Mouse (Mus musculus) liver, embryonic 14.5 days (tissue): ENCODE data around the gene Peli3. TPM values are rescaled to one million over a fixed set of nuclear protein-coding genes. Genes with fewer than 3 reads are reported as not detected.
A peak's percentile ranks its signal among the peaks of the same experiment; 100 is the strongest.

Experiments
- ATAC-seq: fragments of 200-750 bp; cut with Nextera tagmentation; 2 replicates; pipeline ENCODE4 v1.8.0; 2017; ENCODE audit warnings: moderate number of reproducible peaks, mild to moderate bottlenecking, moderate library complexity; ENCODE audit not compliant: insufficient read depth
- DNase-seq, 3 experiments: peaks; one replicate each; pipeline ENCODE4 v3.0.0-alpha.2; 2012 to 2013; ENCODE audit warnings: low read depth in 3 of 3, low spot score in 3 of 3
- H3K27ac ChIP-seq: fragments of 300-500 bp; sonication (generic); 2 replicates; pipeline ENCODE4 v1.5.1; 2014; ENCODE audit warnings: moderate library complexity, mild to moderate bottlenecking, control low read depth, inconsistent platforms
- H3K27me3 ChIP-seq: fragments of 300-500 bp; sonication (generic); 2 replicates; pipeline ENCODE4 v1.6.1; 2014; ENCODE audit warnings: mild to moderate bottlenecking, low read length, moderate library complexity; ENCODE audit not compliant: control insufficient read depth, insufficient read depth
- H3K36me3 ChIP-seq: fragments of 300-500 bp; sonication (generic); replicated peaks from 2 replicates; pipeline ENCODE4 v1.6.1; 2014; ENCODE audit warnings: low read depth; ENCODE audit not compliant: control insufficient read depth, insufficient read depth
- H3K4me1 ChIP-seq, 2 experiments: fragments of 200-500 bp in 1 of 2; fragments of 300-500 bp in 1 of 2; sonication (generic) in 1 of 2; replicated peaks; 2 replicates each; pipeline ENCODE4 v1.6.1; 2012 to 2014; ENCODE audit warnings: antibody characterized with exemption in 1 of 2, inconsistent platforms in 1 of 2, low read length in 1 of 2; ENCODE audit not compliant: control insufficient read depth in 2 of 2, insufficient read depth in 2 of 2
- H3K4me2 ChIP-seq: fragments of 300-500 bp; sonication (generic); 2 replicates; pipeline ENCODE4 v1.6.1; 2014; ENCODE audit warnings: low read depth, mild to moderate bottlenecking, control low read depth, moderate library complexity
- H3K4me3 ChIP-seq, 2 experiments: fragments of 200-500 bp in 1 of 2; fragments of 300-500 bp in 1 of 2; sonication (generic) in 1 of 2; 2 replicates each; pipeline ENCODE4 v1.5.1; 2012 to 2014; ENCODE audit warnings: low read depth in 2 of 2, low read length in 2 of 2, mild to moderate bottlenecking in 2 of 2, control low read depth in 1 of 2, inconsistent platforms in 1 of 2, moderate library complexity in 1 of 2; ENCODE audit not compliant: insufficient read depth in 1 of 2
- H3K9ac ChIP-seq: fragments of 300-500 bp; sonication (generic); replicated peaks from 2 replicates; pipeline ENCODE4 v1.6.1; 2014; ENCODE audit warnings: mild to moderate bottlenecking, control low read depth, moderate library complexity
- H3K9me3 ChIP-seq: fragments of 300-500 bp; sonication (generic); 2 replicates; pipeline ENCODE4 v1.6.1; 2016; ENCODE audit warnings: low read length, mixed read lengths; ENCODE audit not compliant: control insufficient read depth
- CTCF ChIP-seq: IDR thresholded peaks from 2 replicates; pipeline ENCODE4 v1.5.1; 2016; ENCODE audit warnings: antibody characterized with exemption, low read depth, control low read depth
- EP300 ChIP-seq: IDR thresholded peaks from 2 replicates; pipeline ENCODE4 v1.6.1; 2016; ENCODE audit warnings: antibody characterized with exemption, low read depth
- WGBS: fragments of 180-500 bp; shearing (Covaris S2); extraction: QIAGEN DNeasy Blood & Tissue Kit; methylation state at CpG from one replicate; pipeline ENCODE4 v1.1.7; 2014; ENCODE audit not compliant: insufficient replicate concordance; 5-methylcytosine and 5-hydroxymethylcytosine counted together
- polyA plus RNA-seq, 2 experiments: library from polyadenylated mRNA; depleted of rRNA in 1 of 2; stranded (reverse) in 1 of 2; unstranded in 1 of 2; fragments of >200 nt; fragmentation: Nextera tagmentation in 1 of 2; extraction: Ambion mirVana in 1 of 2; gene quantifications; 2 replicates each; pipeline versions ENCODE4 v1.2.1 to v1.2.3; 2012 to 2014

Peli3 gene
- polyA plus RNA-seq, 2 experiments, result 0.03 to 0.24 TPM

DNA sequence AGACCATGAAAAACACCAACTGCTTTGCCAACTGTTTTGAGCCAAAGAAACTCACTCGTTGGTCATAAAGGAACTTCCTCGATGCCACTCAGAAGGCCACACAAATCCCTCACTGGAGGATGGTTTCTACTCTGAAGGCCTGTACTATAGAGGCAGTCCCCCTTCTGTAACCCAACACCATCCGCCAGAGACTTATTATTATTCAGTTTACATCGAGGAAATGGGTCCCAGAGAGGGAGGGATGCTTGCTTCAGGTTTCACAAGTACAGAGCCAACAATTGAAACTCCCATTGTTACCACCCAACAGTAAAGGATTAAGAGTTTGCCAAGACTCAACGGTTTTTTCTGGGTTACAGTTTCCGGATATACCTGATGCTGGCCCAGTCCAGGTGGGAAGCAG, 2.6 kb upstream of the Peli3 start:
- H3K27ac ChIP-seq, result no peak overlapping the region
- no peaks in the 10 kb centered on the region for H3K9me3 ChIP-seq
- 37% methylated on average over 6 of the region's 6 CpGs for WGBS
- H3K4me3 ChIP-seq, result no peak overlapping the region
- H3K4me1 ChIP-seq, result no peaks in the 10 kb centered on the region
- no peak for DNase-seq
- H3K27me3 ChIP-seq, result peaks cover 25% of the 10 kb centered on the region
- TF ChIP-seq EP300 (no peak), CTCF (no peak)
- no peak for ATAC-seq
- H3K9ac ChIP-seq, result no peak overlapping the region
- no peaks in the 10 kb centered on the region for H3K36me3 ChIP-seq
- no peak overlapping the region for H3K4me2 ChIP-seq

DNA sequence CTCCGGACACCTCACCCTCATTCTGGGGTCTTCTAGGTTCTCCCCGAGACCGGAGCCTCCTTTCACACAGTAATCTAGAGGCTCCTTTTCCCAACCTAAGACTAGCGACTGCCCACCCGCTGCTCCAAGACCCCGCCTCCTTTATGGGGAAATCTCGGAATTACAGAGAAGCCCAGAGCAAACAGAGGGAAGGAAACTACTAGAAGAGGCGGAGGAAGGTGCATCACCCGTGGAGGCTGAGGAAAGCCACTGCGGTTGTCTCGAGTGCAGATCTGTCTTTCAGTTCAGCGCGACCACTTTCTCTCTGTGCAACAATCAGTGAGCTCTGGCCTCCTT, 294 bp upstream of the Peli3 start:
- no peak for ATAC-seq
- peaks cover 25% of the 10 kb centered on the region for H3K27me3 ChIP-seq
- 11% methylated on average over 13 of the region's 13 CpGs for WGBS

DNA sequence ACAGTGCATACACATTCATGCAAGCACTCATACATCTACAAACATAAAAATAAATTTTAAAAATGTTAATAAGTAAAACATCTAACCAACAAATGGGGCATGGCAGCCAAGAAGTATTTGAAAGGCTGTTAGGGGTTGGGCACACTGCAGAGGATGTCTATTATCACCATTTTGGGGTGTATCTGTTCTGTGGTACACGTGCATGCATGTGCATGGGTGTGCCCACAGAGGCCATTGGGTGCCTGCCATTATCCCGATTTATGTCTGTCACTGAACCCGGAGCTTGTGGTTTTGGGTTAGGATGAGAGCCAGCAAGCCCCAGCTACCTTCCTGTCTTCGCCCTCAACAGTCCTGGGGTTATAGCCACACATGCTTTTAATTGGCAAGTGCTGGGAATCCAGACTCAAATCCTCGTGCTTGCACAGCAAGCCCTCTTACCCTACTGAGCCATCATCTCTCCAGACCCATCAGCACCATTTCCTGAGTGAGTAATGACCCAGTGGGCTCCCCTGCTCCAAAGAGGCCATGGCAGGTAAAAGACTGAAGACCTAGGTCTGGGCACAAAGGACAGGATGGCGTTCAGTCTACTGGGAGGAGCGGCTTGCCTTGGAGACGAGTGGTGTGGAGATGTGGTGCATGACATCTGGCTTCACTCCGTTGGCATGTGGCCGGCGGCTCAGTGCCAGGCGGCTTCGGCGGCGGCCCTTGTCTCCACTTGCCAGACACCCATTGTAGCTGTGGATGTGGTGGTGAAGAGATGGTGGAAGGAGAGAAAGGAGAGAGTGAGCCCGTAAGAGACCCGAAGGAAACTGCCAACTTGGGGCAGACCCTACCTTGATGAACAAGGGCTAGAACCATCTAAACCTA, 5.2 kb downstream of the Peli3 start:
- Histone ChIP-seq H3K36me3 (no peaks in the 10 kb centered on the region), H3K4me3 (no peak overlapping the region), H3K9me3 (no peaks in the 10 kb centered on the region), H3K27ac (no peak overlapping the region), H3K4me2 (no peak overlapping the region), H3K4me1 (no peaks in the 10 kb centered on the region), H3K27me3 (peaks cover 15% of the 10 kb centered on the region), H3K9ac (no peak overlapping the region)
- DNase-seq (no peak), ATAC-seq (no peak)
- TF ChIP-seq EP300 (no peak), CTCF (no peak)
- 72% methylated on average over 17 of the region's 17 CpGs for WGBS

More for the DNA sequence above, 294 bp upstream of the Peli3 start:
- Histone ChIP-seq H3K9ac (no peak overlapping the region), H3K36me3 (no peaks in the 10 kb centered on the region), H3K9me3 (no peaks in the 10 kb centered on the region), H3K27ac (no peak overlapping the region), H3K4me1 (no peaks in the 10 kb centered on the region), H3K4me3 (peak overlapping the region; percentile 28 to 50; a peak in 3 of 4 replicates), H3K4me2 (peak overlapping the region; percentile 69)
- TF ChIP-seq EP300 (no peak), CTCF (no peak)
- DNase-seq, result no peak

DNA sequence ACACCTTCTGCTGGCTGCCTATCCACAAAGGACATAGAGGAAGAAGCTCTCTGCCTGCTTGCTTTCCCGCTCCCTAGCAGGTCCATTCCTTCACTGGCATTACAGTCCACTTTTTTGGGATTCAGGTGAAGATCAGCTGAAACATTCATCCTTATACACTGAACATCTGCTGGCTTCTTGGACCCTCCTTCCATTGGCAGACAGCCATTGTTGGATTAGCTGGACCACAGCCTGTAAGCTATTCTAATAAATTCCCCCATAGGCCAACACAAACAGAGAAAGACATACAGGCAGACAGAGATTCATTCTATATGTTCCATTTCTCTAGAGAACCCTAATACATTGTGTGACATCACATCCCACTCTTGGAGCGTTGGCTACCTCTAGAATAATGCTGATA, 6.0 kb downstream of the Peli3 start:
- Histone ChIP-seq H3K27ac (no peak overlapping the region), H3K9me3 (no peaks in the 10 kb centered on the region), H3K27me3 (peaks cover 8% of the 10 kb centered on the region), H3K9ac (no peak overlapping the region), H3K36me3 (no peaks in the 10 kb centered on the region), H3K4me3 (no peak overlapping the region), H3K4me1 (no peaks in the 10 kb centered on the region), H3K4me2 (no peak overlapping the region)
- ATAC-seq (no peak), DNase-seq (no peak)
- TF ChIP-seq CTCF, result no peak
- TF ChIP-seq EP300, result no peak
- WGBS, result 55% methylated on average over 2 of the region's 2 CpGs

DNA sequence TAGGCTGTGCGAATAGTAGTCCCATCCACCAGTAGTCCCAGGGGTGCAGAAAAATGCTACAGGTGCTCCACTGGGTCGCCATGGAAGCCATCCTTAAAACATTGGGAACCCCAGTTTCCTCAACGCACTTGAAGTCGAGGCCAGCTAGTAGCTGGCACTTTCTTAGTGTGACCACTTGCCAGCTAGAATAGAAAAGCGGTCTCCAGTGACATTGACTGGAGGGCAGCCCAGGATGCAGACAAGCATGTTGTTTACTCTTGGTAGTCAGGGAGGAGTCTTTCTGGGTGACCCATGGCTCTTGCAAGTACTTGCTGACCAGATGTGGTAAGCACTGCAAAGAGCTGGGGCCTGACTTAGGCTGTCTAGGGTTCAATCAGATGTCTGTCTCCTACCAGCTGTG, 14.1 kb downstream of the Peli3 start:
- no peaks in the 10 kb centered on the region for H3K9me3 ChIP-seq
- peak overlapping the region in 1 of 2 experiments; percentile 74; a peak in 2 of 4 replicates for H3K4me3 ChIP-seq
- no peak overlapping the region for H3K27ac ChIP-seq
- DNase-seq (no peak), ATAC-seq (no peak)
- H3K9ac ChIP-seq, result peak overlapping the region; percentile 53; the same call in 1 of the 2 replicates
- H3K4me1 ChIP-seq, result peaks cover 0 to 12% of the 10 kb centered on the region in 2 experiments; a peak in 3 of 4 replicates
- 64% methylated on average over 5 of the region's 5 CpGs for WGBS
- H3K36me3 ChIP-seq, result no peaks in the 10 kb centered on the region
- no peaks in the 10 kb centered on the region for H3K27me3 ChIP-seq
- TF ChIP-seq EP300 (no peak), CTCF (no peak)
- H3K4me2 ChIP-seq, result peak overlapping the region; percentile 81
